Mouse (Mus musculus): Measurements from ENCODE around the gene Mapt. TPM values are rescaled to one million over a fixed set of nuclear protein-coding genes. Genes with fewer than 3 reads are reported as not detected.

Mapt gene
- 0.30 TPM for polyA plus RNA-seq (2017; shearing (Covaris generic))

DNA sequence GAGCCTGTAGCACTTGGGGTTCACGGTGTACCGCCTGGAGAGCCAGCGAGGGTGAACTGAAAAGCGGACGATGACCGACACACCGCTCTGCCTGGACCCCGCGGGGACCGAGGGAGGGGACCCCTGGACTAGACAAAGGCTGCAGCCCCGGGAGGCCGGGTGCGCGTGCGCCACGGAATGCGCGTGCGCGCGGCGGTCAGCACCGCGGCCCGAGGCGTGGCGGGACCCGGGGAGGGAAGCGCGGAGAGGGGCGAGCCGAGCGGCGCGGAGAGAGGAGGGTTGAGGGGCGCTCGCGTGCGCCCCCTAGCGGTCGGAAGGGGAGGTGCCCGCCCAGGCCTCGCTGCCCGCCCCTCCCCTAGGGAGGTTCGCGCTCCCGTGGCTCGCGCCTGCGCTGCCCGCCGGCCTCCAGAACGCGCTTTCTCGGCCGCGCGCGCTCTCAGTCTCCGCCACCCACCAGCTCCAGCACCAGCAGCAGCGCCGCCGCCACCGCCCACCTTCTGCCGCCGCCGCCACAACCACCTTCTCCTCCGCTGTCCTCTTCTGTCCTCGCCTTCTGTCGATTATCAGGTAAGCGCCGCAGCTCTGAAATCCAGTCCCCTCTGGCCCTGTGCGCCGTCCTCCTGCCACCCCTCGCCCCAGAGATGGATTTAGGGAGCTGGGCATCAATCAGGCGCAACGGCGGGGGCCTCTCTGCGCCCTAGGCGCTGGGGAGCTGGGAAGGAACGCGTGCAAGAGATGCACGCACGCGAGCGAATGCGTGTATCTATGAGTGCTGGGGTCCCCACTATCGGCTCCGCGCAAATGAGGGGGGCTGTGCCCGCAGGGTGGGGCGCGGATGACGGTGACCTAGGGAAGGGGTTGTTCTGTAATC is at the start of gene Mapt:
TSS of gene Mapt (plus strand) at position 350 of the 871 bp plus-strand sequence.

GRCm38 (mm10) chr11:104186135-104186836 is 44.9 kb upstream of the Mapt start, which contains the start of gene Sppl2c:
Sppl2c (plus strand) TSS chr11:104186327.

Other genes with a start within 250 kb of the Mapt start
- gene Crhr1, start 98.5 kb upstream of the Mapt start, polyA plus RNA-seq (2017; shearing (Covaris generic)), result not detected
- not detected for gene Sppl2c, start 45.1 kb upstream of the Mapt start, polyA plus RNA-seq (2017; shearing (Covaris generic))
- 118 TPM for gene Kansl1, start 237.5 kb downstream of the Mapt start, polyA plus RNA-seq (2017; shearing (Covaris generic))